Mouse (Mus musculus) stomach, postnatal 0 days (tissue): ENCODE measurements at regions not wholly inside any gene's neighbourhood (a gene's known extent, or its start where the extent isn't known, plus 50 kb on each side); places are given as distances from the start of the nearest gene placed in this dataset.
"Not testable (repeated sequence)": the region's sequence is repeated elsewhere in the genome, so short reads cannot be mapped to it uniquely, and the experiment has no call there.

Experiments
- ATAC-seq: fragments of 200-750 bp; cut with Nextera tagmentation; 2 replicates; pipeline ENCODE4 v1.8.0; 2017; ENCODE audit not compliant: low FRiP score, low TSS enrichment
- DNase-seq: peaks from one replicate; pipeline ENCODE4 v3.0.0-alpha.2; 2016; ENCODE audit warnings: low spot score
- H3K27ac ChIP-seq: fragments of 300-500 bp; sonication (generic); replicated peaks from 2 replicates; pipeline ENCODE4 v1.5.1; 2014; ENCODE audit warnings: mild to moderate bottlenecking, control low read depth
- H3K27me3 ChIP-seq: fragments of 300-500 bp; sonication (generic); 2 replicates; pipeline ENCODE4 v1.6.1; 2014; ENCODE audit warnings: low read length; ENCODE audit not compliant: control insufficient read depth, insufficient read depth
- H3K36me3 ChIP-seq: fragments of 300-500 bp; sonication (generic); 2 replicates; pipeline ENCODE4 v1.6.1; 2014; ENCODE audit warnings: low read length, mixed read lengths; ENCODE audit not compliant: control insufficient read depth, insufficient read depth
- H3K4me1 ChIP-seq: fragments of 300-500 bp; sonication (generic); replicated peaks from 2 replicates; pipeline ENCODE4 v1.6.1; 2014; ENCODE audit warnings: antibody characterized with exemption; ENCODE audit not compliant: control insufficient read depth, insufficient read depth
- H3K4me2 ChIP-seq: fragments of 300-500 bp; sonication (generic); replicated peaks from 2 replicates; pipeline ENCODE4 v1.6.1; 2014; ENCODE audit warnings: low read depth, mild to moderate bottlenecking, control low read depth, moderate library complexity
- H3K4me3 ChIP-seq: fragments of 300-500 bp; sonication (generic); 2 replicates; pipeline ENCODE4 v1.5.1; 2014; ENCODE audit warnings: low read depth, low read length, control low read depth
- H3K9ac ChIP-seq: fragments of 300-500 bp; sonication (generic); 2 replicates; pipeline ENCODE4 v1.6.1; 2014; ENCODE audit warnings: mild to moderate bottlenecking, low read length, control low read depth, mixed read lengths
- H3K9me3 ChIP-seq: fragments of 300-500 bp; sonication (generic); 2 replicates; pipeline ENCODE4 v1.6.1; 2016; ENCODE audit warnings: low read length; ENCODE audit not compliant: control insufficient read depth
- CTCF ChIP-seq: IDR thresholded peaks from 2 replicates; pipeline ENCODE4 v1.5.1; 2016; ENCODE audit warnings: antibody characterized with exemption, low read depth, mild to moderate bottlenecking, moderate library complexity
- EP300 ChIP-seq: optimal IDR thresholded peaks from 2 replicates; pipeline ENCODE3; 2016; ENCODE audit warnings: antibody characterized with exemption
- WGBS: fragments of 180-500 bp; shearing (Covaris S2); extraction: QIAGEN DNeasy Blood & Tissue Kit; methylation state at CpG from one replicate; pipeline ENCODE4 v1.1.7; 2014; 5-methylcytosine and 5-hydroxymethylcytosine counted together

GRCm38 (mm10) chr2:171588158-171588557 is 455.1 kb downstream of the Cbln4 start:
- Histone ChIP-seq H3K4me3 (no peak overlapping the region), H3K9me3 (no peaks in the 10 kb centered on the region), H3K27me3 (no peaks in the 10 kb centered on the region), H3K36me3 (no peaks in the 10 kb centered on the region), H3K27ac (no peak overlapping the region), H3K4me1 (no peaks in the 10 kb centered on the region), H3K4me2 (no peak overlapping the region), H3K9ac (no peak overlapping the region)
- ATAC-seq (no peak), DNase-seq (no peak)
- no peak for TF ChIP-seq EP300
- no peak for TF ChIP-seq CTCF
- WGBS, result 52% methylated on average over 4 of the region's 4 CpGs

GRCm38 (mm10) chr2:171587635-171588034 is 455.6 kb downstream of the Cbln4 start:
- Histone ChIP-seq H3K9me3 (no peaks in the 10 kb centered on the region), H3K9ac (no peak overlapping the region), H3K4me1 (no peaks in the 10 kb centered on the region), H3K4me3 (no peak overlapping the region), H3K4me2 (no peak overlapping the region), H3K27me3 (no peaks in the 10 kb centered on the region), H3K27ac (no peak overlapping the region), H3K36me3 (no peaks in the 10 kb centered on the region)
- ATAC-seq (no peak), DNase-seq (no peak)
- TF ChIP-seq CTCF, result no peak
- TF ChIP-seq EP300, result no peak
- WGBS, result 84% methylated on average over 9 of the region's 9 CpGs

GRCm38 (mm10) chr2:171586853-171587220 is 456.4 kb downstream of the Cbln4 start:
- H3K9me3 ChIP-seq, result no peaks in the 10 kb centered on the region
- H3K4me1 ChIP-seq, result no peaks in the 10 kb centered on the region
- H3K36me3 ChIP-seq, result no peaks in the 10 kb centered on the region
- H3K4me2 ChIP-seq, result no peak overlapping the region
- ATAC-seq (no peak), DNase-seq (no peak)
- H3K27ac ChIP-seq, result no peak overlapping the region
- H3K9ac ChIP-seq, result no peak overlapping the region
- no peaks in the 10 kb centered on the region for H3K27me3 ChIP-seq
- 86% methylated on average over 4 of the region's 4 CpGs for WGBS
- TF ChIP-seq CTCF, result no peak
- no peak for TF ChIP-seq EP300
- H3K4me3 ChIP-seq, result no peak overlapping the region

- Histone ChIP-seq H3K4me1 (no peaks in the 10 kb centered on the region), H3K27ac (no peak overlapping the region), H3K4me3 (no peak overlapping the region), H3K9me3 (no peaks in the 10 kb centered on the region), H3K27me3 (no peaks in the 10 kb centered on the region), H3K9ac (no peak overlapping the region), H3K4me2 (no peak overlapping the region), H3K36me3 (no peaks in the 10 kb centered on the region)
- TF ChIP-seq EP300 (no peak), CTCF (no peak)
- ATAC-seq, result no peak
- 73% methylated on average over 6 of the region's 6 CpGs for WGBS
- DNase-seq, result no peak
Measured at GRCm38 (mm10) chr2:171586217-171586852, 456.9 kb downstream of the Cbln4 start.

- Histone ChIP-seq H3K4me2 (no peak overlapping the region), H3K27me3 (no peaks in the 10 kb centered on the region), H3K27ac (no peak overlapping the region), H3K9ac (no peak overlapping the region), H3K4me3 (no peak overlapping the region), H3K4me1 (no peaks in the 10 kb centered on the region), H3K36me3 (no peaks in the 10 kb centered on the region), H3K9me3 (no peaks in the 10 kb centered on the region)
- no peak for ATAC-seq
- DNase-seq, result no peak
- 70% methylated on average over 3 of the region's 3 CpGs for WGBS
- TF ChIP-seq EP300 (no peak), CTCF (no peak)
Measured at GRCm38 (mm10) chr2:171574360-171574759, 468.9 kb downstream of the Cbln4 start.

GRCm38 (mm10) chr2:171562656-171563055 is 480.6 kb downstream of the Cbln4 start:
- no peaks in the 10 kb centered on the region for H3K27me3 ChIP-seq
- ATAC-seq (no peak), DNase-seq (no peak)
- no peak overlapping the region for H3K27ac ChIP-seq
- H3K4me3 ChIP-seq, result no peak overlapping the region
- H3K9me3 ChIP-seq, result no peaks in the 10 kb centered on the region
- TF ChIP-seq CTCF (no peak), EP300 (no peak)
- WGBS, result 83% methylated on average over 5 of the region's 5 CpGs
- no peak overlapping the region for H3K9ac ChIP-seq
- no peaks in the 10 kb centered on the region for H3K36me3 ChIP-seq
- H3K4me1 ChIP-seq, result no peaks in the 10 kb centered on the region
- no peak overlapping the region for H3K4me2 ChIP-seq

GRCm38 (mm10) chr2:171542768-171543167 is 500.5 kb downstream of the Cbln4 start:
- not testable (repeated sequence) for H3K4me2 ChIP-seq, DNase-seq, H3K9me3 ChIP-seq, H3K27me3 ChIP-seq, H3K9ac ChIP-seq, H3K27ac ChIP-seq, ATAC-seq, H3K36me3 ChIP-seq, H3K4me3 ChIP-seq, H3K4me1 ChIP-seq
- WGBS, result 83% methylated on average over 18 of the region's 18 CpGs
